Mouse (Mus musculus) cortical plate, adult 2 months (tissue): ENCODE data around the gene Sstr3.

Source experiments
- CTCF ChIP-seq: fragments of 200-500 bp; IDR thresholded peaks from 2 replicates; pipeline ENCODE4 v1.5.1; 2011; ENCODE audit warnings: mild to moderate bottlenecking, control low read depth, low read length; ENCODE audit not compliant: insufficient read depth; ENCODE audit errors: extremely low read depth
- POLR2A ChIP-seq: fragments of 200-500 bp; IDR thresholded peaks from 2 replicates; pipeline ENCODE4 v1.6.1; 2011; ENCODE audit warnings: mild to moderate bottlenecking, low read length, control low read depth; ENCODE audit not compliant: insufficient read depth; ENCODE audit errors: extremely low read depth

GRCm38 (mm10) chr15:78504013-78504412 is 40.5 kb downstream of the Sstr3 start:
- TF ChIP-seq CTCF (no peak), POLR2A (no peak)
